Mouse (Mus musculus) heart, embryonic 11.5 days (tissue): ENCODE results near the gene Ccdc191. TPM values are rescaled to one million over a fixed set of nuclear protein-coding genes. Genes with fewer than 3 reads are reported as not detected.

Source experiments
- ATAC-seq: fragments of 200-750 bp; cut with Nextera tagmentation; replicated peaks from 2 replicates; pipeline ENCODE4 v1.8.0; 2017; ENCODE audit warnings: moderate library complexity; ENCODE audit not compliant: insufficient number of reproducible peaks, low FRiP score, low TSS enrichment
- H3K27ac ChIP-seq: fragments of 300-500 bp; sonication (generic); 2 replicates; pipeline ENCODE4 v1.5.1; 2014; ENCODE audit warnings: mild to moderate bottlenecking, low read depth, low read length
- H3K27me3 ChIP-seq: fragments of 300-500 bp; sonication (generic); 2 replicates; pipeline ENCODE4 v1.6.1; 2014; ENCODE audit warnings: mild to moderate bottlenecking, low read length, mixed read lengths; ENCODE audit not compliant: control insufficient read depth, insufficient read depth
- H3K36me3 ChIP-seq: fragments of 300-500 bp; sonication (generic); 2 replicates; pipeline ENCODE4 v1.6.1; 2014; ENCODE audit warnings: mild to moderate bottlenecking, low read length, moderate library complexity, mixed read lengths; ENCODE audit not compliant: control insufficient read depth, insufficient read depth
- H3K4me1 ChIP-seq: fragments of 300-500 bp; sonication (generic); 2 replicates; pipeline ENCODE4 v1.6.1; 2014; ENCODE audit warnings: low read length; ENCODE audit not compliant: control insufficient read depth, insufficient read depth
- H3K4me2 ChIP-seq: fragments of 300-500 bp; sonication (generic); 2 replicates; pipeline ENCODE4 v1.6.1; 2014; ENCODE audit warnings: mild to moderate bottlenecking, moderate library complexity
- H3K4me3 ChIP-seq: fragments of 300-500 bp; sonication (generic); 2 replicates; pipeline ENCODE4 v1.5.1; 2014; ENCODE audit warnings: low read depth, low read length
- H3K9ac ChIP-seq: fragments of 300-500 bp; sonication (generic); 2 replicates; pipeline ENCODE4 v1.6.1; 2014; ENCODE audit warnings: mild to moderate bottlenecking, low read depth, low read length, moderate library complexity
- H3K9me3 ChIP-seq: fragments of 300-500 bp; sonication (generic); replicated peaks from 2 replicates; pipeline ENCODE4 v1.6.1; 2016; ENCODE audit warnings: low read length; ENCODE audit not compliant: control insufficient read depth
- WGBS: fragments of 180-500 bp; shearing (Covaris S2); extraction: QIAGEN DNeasy Blood & Tissue Kit; methylation state at CpG from one replicate; pipeline ENCODE4 v1.1.7; 2014; ENCODE audit not compliant: insufficient replicate concordance; 5-methylcytosine and 5-hydroxymethylcytosine counted together
- polyA plus RNA-seq: library from polyadenylated mRNA; unstranded; fragments of >200 nt; fragmentation: Nextera tagmentation; extraction: Ambion mirVana; gene quantifications from 2 replicates; pipeline ENCODE4 v1.2.1, GENCODE M21; 2014

Gene Ccdc191
- polyA plus RNA-seq, 1 experiment from 2014 or later, result 10.2 TPM

GRCm38 (mm10) chr16:43934856-43935255, 45.3 kb downstream of the Ccdc191 start:
- Histone ChIP-seq H3K4me3 (no peak overlapping the region), H3K4me2 (no peak overlapping the region), H3K27ac (no peak overlapping the region), H3K9me3 (no peaks in the 10 kb centered on the region), H3K9ac (no peak overlapping the region), H3K27me3 (no peaks in the 10 kb centered on the region), H3K36me3 (no peaks in the 10 kb centered on the region), H3K4me1 (no peaks in the 10 kb centered on the region)
- WGBS, result 86% methylated on average over 8 of the region's 8 CpGs
- ATAC-seq, result no peak

- 69% methylated on average over 3 of the region's 3 CpGs for WGBS
- no peaks in the 10 kb centered on the region for H3K9me3 ChIP-seq
- H3K9ac ChIP-seq, result no peak overlapping the region
- H3K4me2 ChIP-seq, result no peak overlapping the region
- H3K27me3 ChIP-seq, result no peaks in the 10 kb centered on the region
- ATAC-seq, result no peak
- H3K27ac ChIP-seq, result no peak overlapping the region
- no peak overlapping the region for H3K4me3 ChIP-seq
- H3K36me3 ChIP-seq, result no peaks in the 10 kb centered on the region
- H3K4me1 ChIP-seq, result no peaks in the 10 kb centered on the region
Measured at GRCm38 (mm10) chr16:43935367-43935766, 45.8 kb downstream of the Ccdc191 start.

- no peak for ATAC-seq
- no peak overlapping the region for H3K9ac ChIP-seq
- WGBS, result 64% methylated on average over 3 of the region's 3 CpGs
Measured at GRCm38 (mm10) chr16:43935892-43936291, 46.3 kb downstream of the Ccdc191 start.

GRCm38 (mm10) chr16:43940846-43941245, 51.2 kb downstream of the Ccdc191 start:
- no peak for ATAC-seq
- Histone ChIP-seq H3K27ac (no peak overlapping the region), H3K4me2 (no peak overlapping the region), H3K36me3 (no peaks in the 10 kb centered on the region), H3K4me3 (no peak overlapping the region), H3K4me1 (no peaks in the 10 kb centered on the region), H3K9ac (no peak overlapping the region), H3K27me3 (no peaks in the 10 kb centered on the region), H3K9me3 (no peaks in the 10 kb centered on the region)
- 83% methylated on average over 4 of the region's 4 CpGs for WGBS

More at GRCm38 (mm10) chr16:43935892-43936291, 46.3 kb downstream of the Ccdc191 start:
- Histone ChIP-seq H3K4me1 (no peaks in the 10 kb centered on the region), H3K36me3 (no peaks in the 10 kb centered on the region), H3K9me3 (no peaks in the 10 kb centered on the region), H3K4me2 (no peak overlapping the region), H3K27ac (no peak overlapping the region), H3K4me3 (no peak overlapping the region), H3K27me3 (no peaks in the 10 kb centered on the region)

GRCm38 (mm10) chr16:43945351-43945750, 55.8 kb downstream of the Ccdc191 start:
- 80% methylated on average over 3 of the region's 3 CpGs for WGBS

GRCm38 (mm10) chr16:43945869-43946268, 56.3 kb downstream of the Ccdc191 start:
- Histone ChIP-seq H3K27me3 (no peaks in the 10 kb centered on the region), H3K36me3 (no peaks in the 10 kb centered on the region), H3K4me2 (no peak overlapping the region), H3K9ac (no peak overlapping the region), H3K9me3 (no peaks in the 10 kb centered on the region), H3K4me3 (no peak overlapping the region), H3K4me1 (no peaks in the 10 kb centered on the region), H3K27ac (no peak overlapping the region)
- WGBS, result 67% methylated on average over 3 of the region's 3 CpGs
- no peak for ATAC-seq

More at GRCm38 (mm10) chr16:43945351-43945750, 55.8 kb downstream of the Ccdc191 start:
- Histone ChIP-seq H3K4me2 (no peak overlapping the region), H3K9me3 (no peaks in the 10 kb centered on the region), H3K36me3 (no peaks in the 10 kb centered on the region), H3K27ac (no peak overlapping the region), H3K4me3 (no peak overlapping the region), H3K27me3 (no peaks in the 10 kb centered on the region), H3K9ac (no peak overlapping the region), H3K4me1 (no peaks in the 10 kb centered on the region)
- no peak for ATAC-seq

GRCm38 (mm10) chr16:43951591-43951990, 62.0 kb downstream of the Ccdc191 start:
- H3K27me3 ChIP-seq, result no peaks in the 10 kb centered on the region
- H3K36me3 ChIP-seq, result no peaks in the 10 kb centered on the region
- no peak overlapping the region for H3K4me3 ChIP-seq
- ATAC-seq, result no peak
- H3K4me2 ChIP-seq, result no peak overlapping the region
- no peak overlapping the region for H3K27ac ChIP-seq
- no peak overlapping the region for H3K9ac ChIP-seq
- WGBS, result 67% methylated on average over 4 of the region's 4 CpGs
- no peaks in the 10 kb centered on the region for H3K4me1 ChIP-seq
- no peaks in the 10 kb centered on the region for H3K9me3 ChIP-seq

- H3K36me3 ChIP-seq, result peaks cover 3% of the 10 kb centered on the region; the same call in 1 of the 2 replicates
- ATAC-seq, result no peak
- H3K4me3 ChIP-seq, result no peak overlapping the region
- H3K4me2 ChIP-seq, result no peak overlapping the region
- no peaks in the 10 kb centered on the region for H3K27me3 ChIP-seq
- 59% methylated on average over 6 of the region's 6 CpGs for WGBS
- H3K9ac ChIP-seq, result no peak overlapping the region
- no peaks in the 10 kb centered on the region for H3K9me3 ChIP-seq
- H3K4me1 ChIP-seq, result no peaks in the 10 kb centered on the region
- H3K27ac ChIP-seq, result no peak overlapping the region
Measured at GRCm38 (mm10) chr16:43954913-43955312, 65.3 kb downstream of the Ccdc191 start.

GRCm38 (mm10) chr16:43958038-43958437, 68.4 kb downstream of the Ccdc191 start:
- no peaks in the 10 kb centered on the region for H3K4me1 ChIP-seq
- WGBS, result 85% methylated on average over 4 of the region's 4 CpGs
- no peak overlapping the region for H3K27ac ChIP-seq
- no peak for ATAC-seq
- no peak overlapping the region for H3K9ac ChIP-seq
- H3K4me2 ChIP-seq, result no peak overlapping the region
- H3K4me3 ChIP-seq, result no peak overlapping the region
- no peaks in the 10 kb centered on the region for H3K9me3 ChIP-seq
- H3K36me3 ChIP-seq, result peaks cover 3% of the 10 kb centered on the region; the same call in 1 of the 2 replicates
- no peaks in the 10 kb centered on the region for H3K27me3 ChIP-seq
